In the genomic region with DNA sequence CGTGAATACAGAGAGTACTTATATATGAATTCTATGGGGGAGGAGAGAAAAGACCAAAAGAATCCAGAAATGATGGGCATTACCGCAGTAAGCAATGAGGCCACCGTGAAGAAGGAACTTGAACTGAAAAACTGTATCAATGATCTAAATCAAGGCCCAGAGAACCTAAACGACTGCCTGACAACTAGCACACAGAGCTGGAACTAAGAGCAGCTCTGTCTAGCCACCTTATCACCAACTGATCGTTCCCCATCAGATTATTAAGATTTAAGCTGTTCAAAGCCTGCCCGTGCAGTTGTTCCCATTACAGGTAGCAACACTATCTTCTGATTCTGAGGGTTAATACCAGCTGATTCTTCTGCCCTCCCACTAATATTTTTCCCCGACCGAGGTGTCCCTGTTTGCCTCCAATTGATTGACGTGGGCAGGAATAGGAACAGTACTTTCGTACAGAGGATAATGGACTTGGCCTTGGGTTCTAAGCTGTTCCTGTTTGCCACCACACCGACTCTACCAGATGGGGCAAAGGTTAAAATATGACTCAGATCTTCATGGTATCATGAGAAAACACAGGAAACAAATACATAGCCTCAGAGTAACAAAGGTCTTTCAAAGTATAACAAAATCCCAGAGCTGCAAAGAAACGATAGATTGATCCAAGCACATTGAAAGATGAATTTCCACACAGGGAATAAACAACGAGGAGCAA, we compare ENCODE assay signal across 25 mouse cellular contexts. TPM values are rescaled to one million over a fixed set of nuclear protein-coding genes. Genes with fewer than 3 reads are reported as not detected.
A peak's percentile ranks its signal among the peaks of the same experiment; 100 is the strongest.
DNase-seq lines count a peak whose midpoint lies in the region; ATAC-seq and TF ChIP-seq lines count a peak whose summit lies in the region.
"Had no signal": no experiment of that assay in that cellular context is flagged by ENCODE, and none has a peak within 500 bp of the region (broad histone marks: within the 10 kb centered on the region; RNA-seq: fewer than 3 reads in every experiment).

No protein-coding gene starts in this region.

- no peak overlapping the region for H3K4me2 ChIP-seq in liver, embryonic 11.5 days
- no peak overlapping the region for H3K4me2 ChIP-seq in stomach, embryonic 15.5 days
- H3K4me2 ChIP-seq: embryonic facial prominence, embryonic 15.5 days; hindbrain, embryonic 12.5 days had no signal

- H3K27me3 ChIP-seq in heart, embryonic 10.5 days (ENCODE audit: insufficient read depth, poor library complexity, severe bottlenecking): no peaks in the 10 kb centered on the region
- H3K27me3 ChIP-seq in liver, adult 2 months (ENCODE audit: control insufficient read depth, insufficient read depth, low read length): no peaks in the 10 kb centered on the region
- H3K27me3 ChIP-seq in liver, embryonic 11.5 days (replicated peaks; ENCODE audit: control insufficient read depth, insufficient read depth, low read length): no peaks in the 10 kb centered on the region
- H3K27me3 ChIP-seq in stomach, embryonic 15.5 days (replicated peaks): no peaks in the 10 kb centered on the region
- H3K27me3 ChIP-seq: CH12.LX; embryonic facial prominence, embryonic 15.5 days; heart, embryonic 13.5 days; hindbrain, embryonic 12.5 days had no signal

- ATAC-seq in liver, embryonic 11.5 days (replicated peaks; ENCODE audit: low FRiP score): no peak
- 0 out of 2 replicates have a peak, but pooled peaks have one; percentile 27 for ATAC-seq in stomach, embryonic 15.5 days (ENCODE audit: insufficient read depth, low FRiP score, low read depth)
- ATAC-seq: forebrain, embryonic 14.5 days; hindbrain, embryonic 16.5 days had no signal

- H3K9ac ChIP-seq in liver, adult 2 months (ENCODE audit: low read depth, low read length): no peak overlapping the region
- no peak overlapping the region for H3K9ac ChIP-seq in liver, embryonic 11.5 days (ENCODE audit: low read depth, low read length)
- no peak overlapping the region for H3K9ac ChIP-seq in stomach, embryonic 15.5 days
- H3K9ac ChIP-seq: embryonic facial prominence, embryonic 15.5 days; heart, embryonic 13.5 days; hindbrain, embryonic 12.5 days had no signal

- H3K4me3 ChIP-seq in heart, embryonic 10.5 days: no peak overlapping the region
- H3K4me3 ChIP-seq in liver, adult 2 months (ENCODE audit: insufficient read depth, low read depth, low read length): no peak overlapping the region
- H3K4me3 ChIP-seq in liver, embryonic 11.5 days (ENCODE audit: low read depth, low read length): no peak overlapping the region
- H3K4me3 ChIP-seq in stomach, embryonic 15.5 days (replicated peaks): no peak overlapping the region
- H3K4me3 ChIP-seq: embryonic facial prominence, embryonic 15.5 days; erythroblast, embryonic 14.5 days; forebrain, embryonic 10.5 days; heart, adult 2 months; heart, embryonic 13.5 days; hindbrain, embryonic 12.5 days had no signal

- no peaks in the 10 kb centered on the region for H3K9me3 ChIP-seq in heart, embryonic 10.5 days
- no peaks in the 10 kb centered on the region for H3K9me3 ChIP-seq in liver, embryonic 11.5 days (ENCODE audit: control insufficient read depth, low read length)
- H3K9me3 ChIP-seq in stomach, embryonic 15.5 days: no peaks in the 10 kb centered on the region
- H3K9me3 ChIP-seq: embryonic facial prominence, embryonic 15.5 days; forebrain, embryonic 10.5 days; heart, embryonic 13.5 days; hindbrain, embryonic 12.5 days had no signal

- no peak for TF ChIP-seq CTCF in liver, adult 2 months (IDR thresholded peaks at IDR 0.05; ENCODE audit: low read depth, low read length)

- no peak for DNase-seq in heart, embryonic 10.5 days (ENCODE audit: low spot score)
- DNase-seq in heart, adult 9 months (ENCODE audit: low spot score in 2 of 2): no peak
- peak; percentile 24 for DNase-seq in liver, adult 2 months (ENCODE audit: extremely low read depth, low read depth, low spot score)
- no peak for DNase-seq in liver, embryonic 11.5 days (ENCODE audit: low spot score)
- DNase-seq in induced T-regulatory cell, adult 2 months (ENCODE audit: low read depth): peak; percentile 61
- no peak for DNase-seq in left cerebral cortex, postnatal 25 days (ENCODE audit: low spot score in 2 of 2)
- no peak for DNase-seq in heart, adult 11 months
- DNase-seq: adrenal gland, adult 8-10 months; adrenal gland, postnatal 36 days; cerebellum, postnatal 10 days; embryo, embryonic 11 days; gastrocnemius, postnatal 10 days; heart, postnatal 4 days had no signal

- H3K27ac ChIP-seq in heart, embryonic 10.5 days: 0 out of 2 replicates have a peak overlapping the region, but pooled peaks have one; percentile 78
- H3K27ac ChIP-seq in liver, adult 2 months (replicated peaks; ENCODE audit: insufficient read depth, low read depth, low read length): no peak overlapping the region
- no peak overlapping the region for H3K27ac ChIP-seq in liver, embryonic 11.5 days (ENCODE audit: low read depth, low read length)
- H3K27ac ChIP-seq in stomach, embryonic 15.5 days: no peak overlapping the region
- H3K27ac ChIP-seq: embryonic facial prominence, embryonic 15.5 days; forebrain, embryonic 10.5 days; heart, adult 2 months; heart, embryonic 13.5 days; hindbrain, embryonic 12.5 days had no signal

- intact Hi-C loops in left cerebral cortex, postnatal 25 days (cut with DNase I): no loop called here

- peaks cover 25% of the 10 kb centered on the region for H3K4me1 ChIP-seq in heart, embryonic 10.5 days
- H3K4me1 ChIP-seq in liver, adult 2 months (ENCODE audit: control insufficient read depth, insufficient read depth, low read length): peaks cover 8% of the 10 kb centered on the region
- peaks cover 3% of the 10 kb centered on the region; the same call in 1 of the 2 replicates for H3K4me1 ChIP-seq in liver, embryonic 11.5 days (replicated peaks; ENCODE audit: control insufficient read depth, insufficient read depth, low read length)
- H3K4me1 ChIP-seq in stomach, embryonic 15.5 days: peaks cover 22% of the 10 kb centered on the region
- H3K4me1 ChIP-seq: forebrain, embryonic 10.5 days had no signal

- WGBS in heart, embryonic 10.5 days: 78% methylated on average over 13 of the region's 13 CpGs
- WGBS in liver, adult 2 months: 41% methylated on average over 13 of the region's 13 CpGs
- WGBS in liver, embryonic 11.5 days: 65% methylated on average over 13 of the region's 13 CpGs
- 60% methylated on average over 13 of the region's 13 CpGs for WGBS in stomach, embryonic 15.5 days

- TF ChIP-seq POLR2A in liver, adult 2 months (IDR thresholded peaks at IDR 0.05; ENCODE audit: extremely low read depth, insufficient read depth, low read length): no peak

- no peaks in the 10 kb centered on the region for H3K36me3 ChIP-seq in heart, embryonic 10.5 days
- no peaks in the 10 kb centered on the region for H3K36me3 ChIP-seq in liver, adult 2 months (ENCODE audit: control insufficient read depth, insufficient read depth, low read length)
- no peaks in the 10 kb centered on the region for H3K36me3 ChIP-seq in liver, embryonic 11.5 days (ENCODE audit: control insufficient read depth, insufficient read depth, low read length)
- no peaks in the 10 kb centered on the region for H3K36me3 ChIP-seq in stomach, embryonic 15.5 days
- H3K36me3 ChIP-seq: embryonic facial prominence, embryonic 15.5 days; forebrain, embryonic 10.5 days; heart, embryonic 13.5 days; hindbrain, embryonic 12.5 days had no signal

- no peaks in the 10 kb centered on the region for H3K79me2 ChIP-seq in liver, adult 2 months (ENCODE audit: control insufficient read depth, insufficient read depth, low read length)

RNA-seq across cellular contexts. Expression of gene Fgl2, which starts 12.0 kb away (rescaled TPM):
- polyA plus RNA-seq in heart, embryonic 10.5 days (2016; fragmentation: Nextera tagmentation; extraction: Ambion mirVana): 14.0 and 26.0 TPM in 2 replicates
- 4.5 and 4.8 TPM in 2 replicates for total RNA-seq in liver, adult 2 months (2014; rRNA removed)
- 0.50 and 1.3 TPM in 2 replicates for polyA plus RNA-seq in liver, adult 2 months (2012; rRNA removed)
- 1.9 and 2.2 TPM in 2 replicates for polyA plus RNA-seq in liver, embryonic 11.5 days (2014; fragmentation: Nextera tagmentation; extraction: Ambion mirVana)
- polyA plus RNA-seq in stomach, embryonic 15.5 days (2015; fragmentation: Nextera tagmentation; extraction: Ambion mirVana): 11.9 and 13.0 TPM in 2 replicates
- total RNA-seq in left cerebral cortex, postnatal 25 days (2021): 1 to 10 TPM; 1.6 to 1.7 TPM
- polyA plus RNA-seq: erythroblast, embryonic 14.5 days had no signal

RNA-seq across cellular contexts. Expression of gene Ccdc146, which starts 40.1 kb away (rescaled TPM):
- 1.3 and 2.2 TPM in 2 replicates for polyA plus RNA-seq in heart, embryonic 10.5 days (2016; fragmentation: Nextera tagmentation; extraction: Ambion mirVana)
- not detected in 2 replicates for total RNA-seq in liver, adult 2 months (2014; rRNA removed)
- polyA plus RNA-seq in liver, adult 2 months (2012; rRNA removed): not detected in 2 replicates
- not detected in 2 replicates for polyA plus RNA-seq in liver, embryonic 11.5 days (2014; fragmentation: Nextera tagmentation; extraction: Ambion mirVana)
- 0.35 and 0.62 TPM in 2 replicates for polyA plus RNA-seq in stomach, embryonic 15.5 days (2015; fragmentation: Nextera tagmentation; extraction: Ambion mirVana)
- total RNA-seq in left cerebral cortex, postnatal 25 days (2021): under 1 TPM; 0.18 to 0.23 TPM
- total RNA-seq: common myeloid progenitor, adult 5-6 weeks had no signal
- polyA plus RNA-seq: C2C12; erythroblast, embryonic 14.5 days; forebrain, embryonic 10.5 days had no signal

RNA-seq across cellular contexts. Expression of gene Fam185a, which starts 40.4 kb away (rescaled TPM):
- polyA plus RNA-seq in heart, embryonic 10.5 days (2016; fragmentation: Nextera tagmentation; extraction: Ambion mirVana): 8.6 and 10.3 TPM in 2 replicates
- total RNA-seq in liver, adult 2 months (2014; rRNA removed): 7.1 and 9.8 TPM in 2 replicates
- polyA plus RNA-seq in liver, adult 2 months (2012; rRNA removed): 1.7 and 1.8 TPM in 2 replicates
- 8.0 and 8.8 TPM in 2 replicates for polyA plus RNA-seq in liver, embryonic 11.5 days (2014; fragmentation: Nextera tagmentation; extraction: Ambion mirVana)
- polyA plus RNA-seq in stomach, embryonic 15.5 days (2015; fragmentation: Nextera tagmentation; extraction: Ambion mirVana): 8.8 and 9.0 TPM in 2 replicates
- total RNA-seq in left cerebral cortex, postnatal 25 days (2021): 10 to 100 TPM; 11.8 to 13.3 TPM
- polyA plus RNA-seq: erythroblast, embryonic 14.5 days had no signal

Comparison
In these comparisons a context has a peak if more than half of its experiments do, and no peak if none do; other contexts are left out.
1. DNase-seq: peak in liver, adult 2 months (single experiment) and induced T-regulatory cell, adult 2 months (single experiment); none in heart, embryonic 10.5 days (single experiment), heart, adult 9 months (0 of 2), liver, embryonic 11.5 days (single experiment), left cerebral cortex, postnatal 25 days (0 of 2) and heart, adult 11 months (single experiment).